Mouse (Mus musculus): ENCODE measurements around the gene Sipa1l1.

- TF ChIP-seq CHD2 (IDR thresholded peaks at IDR 0.05; ENCODE audit: low read depth, low read length), result no peak
- TF ChIP-seq ZC3H11A (IDR thresholded peaks at IDR 0.05; ENCODE audit: borderline replicate concordance, low read depth, low read length), result no peak
- TF ChIP-seq HCFC1 (IDR thresholded peaks at IDR 0.05; ENCODE audit: borderline replicate concordance, insufficient read depth, low read length), result no peak
- no peak for TF ChIP-seq MAFK (IDR thresholded peaks at IDR 0.05; ENCODE audit: insufficient read depth, low read depth, low read length)
- TF ChIP-seq ZNF384 (IDR thresholded peaks at IDR 0.05; ENCODE audit: low read depth, low read length), result no peak
Observed at GRCm38 (mm10) chr12:82254076-82254475, 85.0 kb downstream of the Sipa1l1 start.

Measured in ES-E14 (cell line).